Mouse (Mus musculus): ENCODE results near the gene Arhgap15. TPM values are rescaled to one million over a fixed set of nuclear protein-coding genes. Genes with fewer than 3 reads are reported as not detected.

Arhgap15 gene
- polyA plus RNA-seq, 1 experiment from 2014 or later = 0.41 TPM

DNA sequence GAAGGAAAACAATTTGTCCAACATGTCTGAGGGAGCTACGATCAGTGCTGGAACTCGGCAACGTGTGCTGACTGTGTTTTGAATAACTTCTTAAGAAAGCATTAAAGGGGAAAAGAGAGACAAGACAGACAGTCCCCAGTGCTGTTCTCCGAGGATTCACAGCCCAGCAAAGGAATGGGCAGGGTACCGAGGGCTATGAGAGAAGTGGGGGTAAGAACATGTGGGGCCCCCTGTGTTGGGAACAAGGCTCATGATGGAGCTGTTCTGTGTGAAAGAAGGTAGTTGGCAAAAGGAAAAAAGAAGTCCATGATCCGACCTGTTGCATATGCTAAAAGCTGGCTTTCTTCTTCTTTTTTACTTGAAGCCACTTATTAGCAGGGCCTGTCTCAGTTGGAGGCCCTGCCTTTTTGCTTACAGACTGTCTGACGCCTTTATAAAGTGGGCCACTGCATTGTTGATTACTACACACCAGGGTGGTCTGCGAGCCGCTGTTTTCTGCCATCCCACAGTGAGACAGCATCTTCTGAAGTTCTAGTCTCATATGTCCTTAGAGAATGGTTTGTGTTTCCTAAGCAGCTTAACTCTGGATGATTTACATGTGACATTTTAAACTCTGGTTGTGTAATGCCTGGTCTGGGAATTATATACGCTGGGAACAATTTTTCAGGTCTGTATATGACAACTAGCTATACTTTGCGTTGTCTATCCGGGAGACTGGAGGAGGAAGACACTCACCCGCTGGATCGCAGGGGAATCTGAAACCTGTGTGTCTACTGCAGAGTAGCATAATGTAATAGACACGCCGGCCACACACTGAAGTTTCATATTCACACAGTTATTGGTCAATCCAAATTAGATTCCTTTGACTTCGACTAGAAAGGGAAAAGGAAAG, 523.1 kb downstream of the Arhgap15 start:
- no peak overlapping the region for H3K4me2 ChIP-seq (ENCODE audit: low read depth)

DNA sequence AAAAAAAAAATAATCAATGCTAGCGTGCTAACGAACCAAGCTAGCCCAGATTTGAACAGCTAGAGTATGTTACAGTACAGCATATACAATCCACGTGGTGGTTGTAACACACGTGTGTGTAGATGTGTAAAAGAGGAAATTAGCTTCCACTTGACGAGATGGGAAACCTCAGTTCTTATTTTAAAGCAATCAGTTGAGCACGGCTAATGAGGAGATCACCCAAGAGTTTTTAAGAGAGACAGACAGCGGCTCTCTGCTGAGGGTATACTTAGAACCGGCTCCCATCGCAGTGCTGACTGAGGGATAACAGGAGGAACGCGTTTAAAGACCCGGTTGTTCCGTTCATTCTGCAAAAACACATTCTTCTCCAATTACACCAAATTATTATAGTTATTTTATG, 524.0 kb downstream of the Arhgap15 start:
- no peaks in the 10 kb centered on the region for H3K4me1 ChIP-seq (ENCODE audit: control insufficient read depth, insufficient read depth, low read length)
- no peaks in the 10 kb centered on the region for H3K36me3 ChIP-seq (ENCODE audit: control insufficient read depth, insufficient read depth, low read length)
- H3K27ac ChIP-seq (ENCODE audit: low read depth, low read length) = no peak overlapping the region
- H3K9ac ChIP-seq (ENCODE audit: low read length) = no peak overlapping the region
- H3K27me3 ChIP-seq (ENCODE audit: control insufficient read depth, insufficient read depth, low read length) = no peaks in the 10 kb centered on the region
- DNase-seq (ENCODE audit: low spot score) = no peak
- WGBS = 80% methylated on average over 13 of the region's 13 CpGs
- no peaks in the 10 kb centered on the region for H3K9me3 ChIP-seq (ENCODE audit: control insufficient read depth, low read length)
- no peak overlapping the region for H3K4me3 ChIP-seq (ENCODE audit: low read depth, low read length)
- H3K4me2 ChIP-seq (ENCODE audit: low read depth) = no peak overlapping the region
- ATAC-seq (ENCODE audit: insufficient read depth, low FRiP score, low TSS enrichment) = no peak

More for the DNA sequence above, 523.1 kb downstream of the Arhgap15 start:
- no peaks in the 10 kb centered on the region for H3K36me3 ChIP-seq (ENCODE audit: control insufficient read depth, insufficient read depth, low read length)
- H3K4me3 ChIP-seq (ENCODE audit: low read depth, low read length) = no peak overlapping the region
- WGBS = 53% methylated on average over 17 of the region's 17 CpGs
- H3K9me3 ChIP-seq (ENCODE audit: control insufficient read depth, low read length) = no peaks in the 10 kb centered on the region
- H3K27me3 ChIP-seq (ENCODE audit: control insufficient read depth, insufficient read depth, low read length) = no peaks in the 10 kb centered on the region
- H3K27ac ChIP-seq (ENCODE audit: low read depth, low read length) = no peak overlapping the region
- DNase-seq (ENCODE audit: low spot score) (peak; percentile 18), ATAC-seq (ENCODE audit: insufficient read depth, low FRiP score, low TSS enrichment) (no peak)
- H3K4me1 ChIP-seq (ENCODE audit: control insufficient read depth, insufficient read depth, low read length) = no peaks in the 10 kb centered on the region
- no peak overlapping the region for H3K9ac ChIP-seq (ENCODE audit: low read length)

DNA sequence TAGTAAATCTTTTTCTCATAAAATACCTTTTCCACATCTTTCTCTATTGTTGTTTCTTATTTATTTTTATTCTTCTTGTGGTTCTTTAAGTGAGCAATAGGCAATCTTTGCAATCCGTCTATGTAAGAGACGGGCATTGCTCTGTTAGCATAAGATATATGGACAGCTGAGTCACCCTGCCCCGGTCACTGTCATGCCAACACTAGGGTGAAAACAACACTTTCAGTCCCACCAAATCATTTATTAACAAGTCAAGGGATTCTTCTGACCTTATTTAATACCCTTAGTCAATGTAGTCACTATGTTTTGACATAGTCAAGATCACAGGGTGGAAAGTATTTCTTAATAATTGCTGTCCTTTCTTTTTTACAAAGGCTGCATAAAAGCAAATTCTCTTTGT, 525.8 kb downstream of the Arhgap15 start:
- no peak overlapping the region for H3K27ac ChIP-seq (ENCODE audit: low read depth, low read length)
- H3K4me3 ChIP-seq (ENCODE audit: low read depth, low read length) = no peak overlapping the region
- no peaks in the 10 kb centered on the region for H3K36me3 ChIP-seq (ENCODE audit: control insufficient read depth, insufficient read depth, low read length)
- no peak overlapping the region for H3K9ac ChIP-seq (ENCODE audit: low read length)
- ATAC-seq (ENCODE audit: insufficient read depth, low FRiP score, low TSS enrichment) = no peak
- H3K9me3 ChIP-seq (ENCODE audit: control insufficient read depth, low read length) = no peaks in the 10 kb centered on the region
- WGBS = 85% methylated on average over 3 of the region's 3 CpGs
- DNase-seq (ENCODE audit: low spot score) = no peak
- no peaks in the 10 kb centered on the region for H3K4me1 ChIP-seq (ENCODE audit: control insufficient read depth, insufficient read depth, low read length)
- H3K4me2 ChIP-seq (ENCODE audit: low read depth) = no peak overlapping the region
- no peaks in the 10 kb centered on the region for H3K27me3 ChIP-seq (ENCODE audit: control insufficient read depth, insufficient read depth, low read length)

DNA sequence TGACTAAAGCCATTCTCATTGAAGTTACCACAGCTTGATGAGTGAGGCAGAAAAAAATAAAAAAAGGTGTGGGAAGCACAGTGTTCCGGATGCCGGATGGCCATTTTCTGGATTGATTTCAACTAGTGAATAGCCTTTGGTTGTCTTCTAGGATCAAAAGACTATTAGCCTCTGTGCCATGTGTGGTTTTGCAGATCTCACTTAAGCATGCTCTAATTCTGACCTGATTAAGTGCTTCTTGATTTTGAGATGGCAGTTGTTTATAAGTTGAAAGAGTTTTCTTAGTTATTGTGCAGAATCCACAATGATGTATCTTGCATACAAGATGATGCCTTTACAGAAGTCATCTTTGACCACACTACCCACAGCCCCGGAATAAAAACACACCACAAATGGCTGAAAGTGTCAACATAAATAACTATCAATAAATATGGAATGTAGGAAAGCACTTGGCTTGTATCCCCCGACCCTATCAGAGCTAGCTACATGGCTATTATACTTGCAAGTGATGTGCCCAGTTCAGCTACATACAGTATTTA, 537.6 kb downstream of the Arhgap15 start:
- DNase-seq (ENCODE audit: low spot score) (no peak), ATAC-seq (ENCODE audit: insufficient read depth, low FRiP score, low TSS enrichment) (no peak)
- WGBS = 88% methylated on average over 4 of the region's 4 CpGs
- Histone ChIP-seq H3K4me1 (ENCODE audit: control insufficient read depth, insufficient read depth, low read length) (no peaks in the 10 kb centered on the region), H3K9ac (ENCODE audit: low read length) (no peak overlapping the region), H3K36me3 (ENCODE audit: control insufficient read depth, insufficient read depth, low read length) (no peaks in the 10 kb centered on the region), H3K27me3 (ENCODE audit: control insufficient read depth, insufficient read depth, low read length) (no peaks in the 10 kb centered on the region), H3K9me3 (ENCODE audit: control insufficient read depth, low read length) (no peaks in the 10 kb centered on the region), H3K4me2 (ENCODE audit: low read depth) (no peak overlapping the region), H3K4me3 (ENCODE audit: low read depth, low read length) (no peak overlapping the region), H3K27ac (ENCODE audit: low read depth, low read length) (no peak overlapping the region)

DNA sequence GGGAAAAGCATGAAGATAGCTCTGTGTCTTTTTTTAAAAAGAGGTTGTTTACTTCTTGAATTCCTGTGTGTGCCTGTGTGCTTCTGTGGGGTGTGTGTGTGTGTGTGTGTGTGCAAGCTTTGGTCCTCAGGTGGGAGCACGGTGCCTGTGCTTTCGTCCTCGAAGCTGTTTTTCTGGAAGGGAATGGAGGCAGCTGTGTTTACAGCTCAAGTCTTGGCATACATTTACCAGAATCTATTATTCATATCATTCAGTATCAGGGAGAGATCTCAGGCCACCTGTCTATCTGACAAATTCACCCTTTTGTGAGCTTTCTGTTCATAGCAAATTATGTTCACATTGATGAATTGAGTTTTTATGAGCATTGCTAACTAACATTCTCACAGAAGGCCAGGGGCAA, 550.5 kb downstream of the Arhgap15 start:
- no peaks in the 10 kb centered on the region for H3K36me3 ChIP-seq (ENCODE audit: control insufficient read depth, insufficient read depth, low read length)
- H3K4me3 ChIP-seq (ENCODE audit: low read depth, low read length) = no peak overlapping the region
- H3K27me3 ChIP-seq (ENCODE audit: control insufficient read depth, insufficient read depth, low read length) = no peaks in the 10 kb centered on the region
- H3K9ac ChIP-seq (ENCODE audit: low read length) = no peak overlapping the region
- no peak overlapping the region for H3K4me2 ChIP-seq (ENCODE audit: low read depth)
- no peaks in the 10 kb centered on the region for H3K9me3 ChIP-seq (ENCODE audit: control insufficient read depth, low read length)
- WGBS = 66% methylated on average over 3 of the region's 3 CpGs
- DNase-seq (ENCODE audit: low spot score) (no peak), ATAC-seq (ENCODE audit: insufficient read depth, low FRiP score, low TSS enrichment) (no peak)
- H3K27ac ChIP-seq (ENCODE audit: low read depth, low read length) = no peak overlapping the region
- peaks cover 4% of the 10 kb centered on the region; the same call in 1 of the 2 replicates for H3K4me1 ChIP-seq (ENCODE audit: control insufficient read depth, insufficient read depth, low read length)

DNA sequence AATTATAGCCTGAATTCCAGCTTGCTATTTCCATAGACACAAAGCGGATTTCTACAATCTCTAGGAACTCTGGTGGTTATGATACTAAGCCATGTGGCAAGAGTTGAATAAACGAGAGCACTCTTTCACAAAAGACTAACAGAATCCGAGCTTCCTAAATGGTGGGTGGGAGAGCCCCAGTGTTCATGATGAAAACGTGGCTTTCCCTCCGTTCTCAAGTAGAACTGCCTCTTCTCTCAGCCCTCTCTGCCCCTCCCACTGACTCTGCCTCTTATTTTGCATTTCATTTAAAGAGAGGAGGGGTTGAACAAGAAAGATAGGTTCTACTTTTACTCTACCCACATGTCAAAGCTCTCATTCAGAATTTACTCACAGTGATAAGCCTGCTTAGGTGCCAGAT, 551.3 kb downstream of the Arhgap15 start:
- DNase-seq (ENCODE audit: low spot score) (no peak), ATAC-seq (ENCODE audit: insufficient read depth, low FRiP score, low TSS enrichment) (no peak)
- Histone ChIP-seq H3K4me3 (ENCODE audit: low read depth, low read length) (no peak overlapping the region), H3K9ac (ENCODE audit: low read length) (no peak overlapping the region), H3K36me3 (ENCODE audit: control insufficient read depth, insufficient read depth, low read length) (no peaks in the 10 kb centered on the region), H3K4me1 (ENCODE audit: control insufficient read depth, insufficient read depth, low read length) (peaks cover 8% of the 10 kb centered on the region; the same call in 1 of the 2 replicates), H3K9me3 (ENCODE audit: control insufficient read depth, low read length) (no peaks in the 10 kb centered on the region), H3K27me3 (ENCODE audit: control insufficient read depth, insufficient read depth, low read length) (no peaks in the 10 kb centered on the region), H3K27ac (ENCODE audit: low read depth, low read length) (no peak overlapping the region), H3K4me2 (ENCODE audit: low read depth) (no peak overlapping the region)
- WGBS = 35% methylated on average over 5 of the region's 5 CpGs

DNA sequence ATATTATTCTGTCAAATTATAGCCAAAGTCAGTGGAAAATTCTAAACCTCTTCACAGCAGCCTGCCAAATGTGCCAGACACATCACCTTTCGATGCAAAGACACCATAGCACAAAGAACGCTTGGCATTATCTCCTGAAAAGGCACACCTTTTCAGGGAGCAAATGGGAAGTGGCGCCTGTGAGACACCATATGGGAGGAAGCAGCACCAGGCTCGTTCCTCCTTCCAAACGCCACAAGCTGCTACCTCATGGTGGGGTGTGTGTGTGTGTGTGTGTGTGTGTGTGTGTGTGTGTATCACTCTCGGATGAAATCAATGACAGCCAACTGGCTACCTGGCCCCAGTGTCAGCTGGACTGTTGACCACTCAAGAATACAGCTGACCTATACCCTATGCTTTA, 551.8 kb downstream of the Arhgap15 start:
- Histone ChIP-seq H3K36me3 (ENCODE audit: control insufficient read depth, insufficient read depth, low read length) (no peaks in the 10 kb centered on the region), H3K27ac (ENCODE audit: low read depth, low read length) (no peak overlapping the region), H3K4me3 (ENCODE audit: low read depth, low read length) (no peak overlapping the region), H3K9me3 (ENCODE audit: control insufficient read depth, low read length) (no peaks in the 10 kb centered on the region), H3K4me1 (ENCODE audit: control insufficient read depth, insufficient read depth, low read length) (peaks cover 8% of the 10 kb centered on the region; the same call in 1 of the 2 replicates), H3K9ac (ENCODE audit: low read length) (no peak overlapping the region), H3K4me2 (ENCODE audit: low read depth) (no peak overlapping the region), H3K27me3 (ENCODE audit: control insufficient read depth, insufficient read depth, low read length) (no peaks in the 10 kb centered on the region)
- ATAC-seq (ENCODE audit: insufficient read depth, low FRiP score, low TSS enrichment) = no peak
- 67% methylated on average over 6 of the region's 6 CpGs for WGBS
- no peak for DNase-seq (ENCODE audit: low spot score)

DNA sequence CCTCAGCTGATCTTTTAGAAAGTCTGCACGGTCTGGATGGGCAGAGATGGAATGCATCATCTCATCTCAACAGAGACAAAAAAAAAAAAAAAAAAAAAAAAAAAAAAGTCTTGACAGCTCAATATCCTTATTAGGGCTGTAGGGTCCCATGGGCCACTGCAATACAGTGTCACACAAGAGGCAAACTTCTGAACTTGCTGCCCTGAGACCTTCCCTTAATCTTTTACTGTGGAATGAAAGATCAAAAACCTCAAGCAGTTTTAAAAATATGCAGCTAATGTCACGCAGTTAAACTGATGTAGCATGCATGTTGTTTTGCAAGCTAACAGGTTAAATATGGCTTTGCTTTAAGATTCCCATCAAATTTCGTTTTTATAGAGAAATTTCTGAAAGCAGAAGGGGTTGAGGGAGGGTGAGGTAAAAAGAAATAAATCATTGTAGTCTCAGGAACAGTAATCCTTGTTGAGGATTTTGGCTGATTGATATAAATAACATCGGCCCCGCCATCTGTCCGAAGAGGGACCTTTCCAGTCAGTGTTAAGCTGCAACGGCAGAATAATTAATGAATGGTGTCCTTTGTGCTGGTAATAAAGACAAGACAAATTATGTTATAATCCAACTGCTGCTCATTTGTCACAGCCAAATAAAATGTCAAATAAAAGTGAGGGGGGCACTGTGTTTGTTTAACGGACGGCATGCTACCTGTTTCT, 555.8 kb downstream of the Arhgap15 start:
- DNase-seq (ENCODE audit: low spot score) (peak; percentile 40), ATAC-seq (ENCODE audit: insufficient read depth, low FRiP score, low TSS enrichment) (0 out of 2 replicates have a peak, but pooled peaks have one; percentile 51)
- Histone ChIP-seq H3K27ac (ENCODE audit: low read depth, low read length) (no peak overlapping the region), H3K9me3 (ENCODE audit: control insufficient read depth, low read length) (no peaks in the 10 kb centered on the region), H3K4me1 (ENCODE audit: control insufficient read depth, insufficient read depth, low read length) (peaks cover 8% of the 10 kb centered on the region; the same call in 1 of the 2 replicates), H3K36me3 (ENCODE audit: control insufficient read depth, insufficient read depth, low read length) (no peaks in the 10 kb centered on the region), H3K4me3 (ENCODE audit: low read depth, low read length) (no peak overlapping the region), H3K4me2 (ENCODE audit: low read depth) (no peak overlapping the region), H3K27me3 (ENCODE audit: control insufficient read depth, insufficient read depth, low read length) (no peaks in the 10 kb centered on the region), H3K9ac (ENCODE audit: low read length) (no peak overlapping the region)
- 38% methylated on average over 9 of the region's 9 CpGs for WGBS

Data from neural tube, embryonic 11.5 days (tissue).